Mouse (Mus musculus) embryonic facial prominence, embryonic 13.5 days (tissue): ENCODE data around the gene Hist1h3a. TPM values are rescaled to one million over a fixed set of nuclear protein-coding genes. Genes with fewer than 3 reads are reported as not detected.
"Not testable (repeated sequence)": the region's sequence is repeated elsewhere in the genome, so short reads cannot be mapped to it uniquely, and the experiment has no call there.

Source experiments
- ATAC-seq: fragments of 200-750 bp; cut with Nextera tagmentation; 2 replicates; pipeline ENCODE4 v1.8.0; 2017; ENCODE audit warnings: low read depth; ENCODE audit not compliant: insufficient number of reproducible peaks, insufficient read depth, low FRiP score, low TSS enrichment
- H3K27ac ChIP-seq: fragments of 300-500 bp; sonication (generic); 2 replicates; pipeline ENCODE4 v1.5.1; 2015; ENCODE audit warnings: moderate library complexity, mild to moderate bottlenecking, inconsistent platforms
- H3K27me3 ChIP-seq: fragments of 300-500 bp; sonication (generic); 2 replicates; pipeline ENCODE4 v1.6.1; 2015; ENCODE audit warnings: mild to moderate bottlenecking, inconsistent platforms
- H3K36me3 ChIP-seq: fragments of 300-500 bp; sonication (generic); 2 replicates; pipeline ENCODE4 v1.6.1; 2015; ENCODE audit warnings: mild to moderate bottlenecking, inconsistent platforms
- H3K4me1 ChIP-seq: fragments of 300-500 bp; sonication (generic); 2 replicates; pipeline ENCODE4 v1.6.1; 2015; ENCODE audit warnings: inconsistent platforms
- H3K4me2 ChIP-seq: fragments of 300-500 bp; sonication (generic); 2 replicates; pipeline ENCODE4 v1.6.1; 2015; ENCODE audit warnings: moderate library complexity, mild to moderate bottlenecking, inconsistent platforms
- H3K4me3 ChIP-seq: fragments of 300-500 bp; sonication (generic); 2 replicates; pipeline ENCODE4 v1.5.1; 2015; ENCODE audit warnings: mild to moderate bottlenecking, inconsistent platforms
- H3K9ac ChIP-seq: fragments of 300-500 bp; sonication (generic); 2 replicates; pipeline ENCODE4 v1.6.1; 2015; ENCODE audit warnings: mild to moderate bottlenecking, inconsistent platforms
- H3K9me3 ChIP-seq: fragments of 300-500 bp; sonication (generic); 2 replicates; pipeline ENCODE4 v1.6.1; 2016; ENCODE audit warnings: inconsistent platforms
- WGBS: fragments of 180-500 bp; shearing (Covaris S2); methylation state at CpG from one replicate; pipeline ENCODE4 v1.1.7; 2015; ENCODE audit warnings: mixed read lengths; 5-methylcytosine and 5-hydroxymethylcytosine counted together
- polyA plus RNA-seq: library from polyadenylated mRNA; unstranded; fragments of >200 nt; fragmentation: Nextera tagmentation; extraction: Ambion mirVana; gene quantifications from 2 replicates; pipeline ENCODE4 v1.2.1, GENCODE M21; 2015

Gene Hist1h3a
- polyA plus RNA-seq, 1 experiment from 2014 or later, result 8.6 TPM

DNA sequence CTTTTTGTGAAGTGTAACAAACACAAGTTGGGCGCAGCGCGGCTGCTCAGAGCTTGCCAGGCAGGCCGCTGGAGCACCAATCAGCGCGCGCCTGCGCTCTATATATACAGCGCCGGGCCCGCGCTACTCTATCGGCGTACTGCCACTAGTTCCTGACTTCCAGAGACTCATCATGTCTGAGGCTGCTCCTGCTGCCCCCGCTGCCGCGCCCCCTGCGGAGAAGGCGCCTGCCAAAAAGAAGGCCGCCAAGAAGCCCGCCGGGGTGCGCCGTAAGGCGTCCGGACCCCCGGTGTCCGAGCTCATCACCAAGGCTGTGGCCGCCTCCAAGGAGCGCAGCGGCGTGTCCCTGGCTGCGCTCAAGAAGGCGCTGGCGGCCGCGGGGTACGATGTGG is 23.5 kb downstream of the Hist1h3a start, which contains the start of gene Hist1h1c:
Gene Hist1h1c, plus strand, starts transcription at position 132 of the 392 bp plus-strand sequence.
- WGBS, result under 1% methylated on average over 38 of the region's 38 CpGs

GRCm38 (mm10) chr13:23738041-23738440 is 24.1 kb downstream of the Hist1h3a start:
- Histone ChIP-seq H3K27me3 (no peaks in the 10 kb centered on the region), H3K4me1 (peaks cover 5% of the 10 kb centered on the region; the same call in 1 of the 2 replicates), H3K9ac (peak overlapping the region; percentile 89), H3K9me3 (no peaks in the 10 kb centered on the region), H3K4me2 (peak overlapping the region; percentile 97), H3K27ac (peak overlapping the region; percentile 99), H3K36me3 (no peaks in the 10 kb centered on the region), H3K4me3 (peak overlapping the region; percentile 65)
- 20% methylated on average over 4 of the region's 4 CpGs for WGBS
- no peak for ATAC-seq

More for the DNA sequence above, 23.5 kb downstream of the Hist1h3a start, which contains the start of gene Hist1h1c:
- Histone ChIP-seq H3K4me2 (peak within 1 kb of the TSS; percentile 97), H3K4me1 (peaks cover 9% of the 10 kb centered on the region; the same call in 1 of the 2 replicates), H3K36me3 (no peaks in the 10 kb centered on the region), H3K4me3 (peak within 1 kb of the TSS; percentile 65), H3K27me3 (no peaks in the 10 kb centered on the region), H3K9ac (peak within 1 kb of the TSS; percentile 89), H3K9me3 (no peaks in the 10 kb centered on the region), H3K27ac (peak within 1 kb of the TSS; percentile 99)
- peak; percentile 92 for ATAC-seq

- H3K4me3 ChIP-seq, result no peak overlapping the region
- H3K27ac ChIP-seq, result no peak overlapping the region
- H3K4me1 ChIP-seq, result peaks cover 5% of the 10 kb centered on the region; the same call in 1 of the 2 replicates
- H3K36me3 ChIP-seq, result no peaks in the 10 kb centered on the region
- H3K9me3 ChIP-seq, result no peaks in the 10 kb centered on the region
- ATAC-seq, result no peak
- WGBS, result 82% methylated on average over 5 of the region's 5 CpGs
- H3K27me3 ChIP-seq, result no peaks in the 10 kb centered on the region
- no peak overlapping the region for H3K4me2 ChIP-seq
- no peak overlapping the region for H3K9ac ChIP-seq
Measured at GRCm38 (mm10) chr13:23737091-23737490, 25.1 kb downstream of the Hist1h3a start.

- H3K36me3 ChIP-seq, result no peaks in the 10 kb centered on the region
- WGBS, result 24% methylated on average over 8 of the region's 8 CpGs
Measured at GRCm38 (mm10) chr13:23732156-23732804, 29.9 kb downstream of the Hist1h3a start.

GRCm38 (mm10) chr13:23730479-23730878 is 31.7 kb downstream of the Hist1h3a start:
- Histone ChIP-seq H3K27me3 (no peaks in the 10 kb centered on the region), H3K36me3 (no peaks in the 10 kb centered on the region), H3K4me1 (no peaks in the 10 kb centered on the region), H3K27ac (no peak overlapping the region), H3K4me2 (no peak overlapping the region), H3K4me3 (no peak overlapping the region), H3K9me3 (no peaks in the 10 kb centered on the region), H3K9ac (no peak overlapping the region)
- ATAC-seq, result no peak
- WGBS, result 50% methylated on average over 8 of the region's 8 CpGs

More at GRCm38 (mm10) chr13:23732156-23732804, 29.9 kb downstream of the Hist1h3a start:
- Histone ChIP-seq H3K27ac (no peak overlapping the region), H3K9ac (no peak overlapping the region), H3K4me1 (no peaks in the 10 kb centered on the region), H3K9me3 (no peaks in the 10 kb centered on the region), H3K27me3 (no peaks in the 10 kb centered on the region), H3K4me3 (no peak overlapping the region), H3K4me2 (no peak overlapping the region)
- no peak for ATAC-seq

GRCm38 (mm10) chr13:23729706-23730105 is 32.5 kb downstream of the Hist1h3a start:
- Histone ChIP-seq H3K9me3 (no peaks in the 10 kb centered on the region), H3K9ac (no peak overlapping the region), H3K4me2 (no peak overlapping the region), H3K4me3 (no peak overlapping the region), H3K36me3 (no peaks in the 10 kb centered on the region), H3K27me3 (no peaks in the 10 kb centered on the region), H3K27ac (no peak overlapping the region), H3K4me1 (no peaks in the 10 kb centered on the region)
- ATAC-seq, result no peak
- 94% methylated on average over 5 of the region's 5 CpGs for WGBS

DNA sequence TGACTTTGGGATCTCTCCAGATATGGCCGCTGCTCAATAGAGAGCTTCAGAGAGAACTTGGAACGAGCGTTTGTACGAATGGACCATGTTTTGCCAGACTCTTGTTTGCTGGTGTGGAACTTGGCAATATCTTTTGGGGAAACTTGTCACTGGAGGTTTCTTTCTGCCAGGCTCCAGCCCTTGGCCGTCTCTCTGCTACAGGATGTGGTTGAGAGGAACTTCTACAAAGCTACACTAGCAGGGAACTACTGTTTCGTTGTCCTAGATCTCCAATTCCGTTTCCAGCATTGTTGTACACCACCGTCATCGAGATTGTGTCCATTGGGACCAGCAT is 33.0 kb downstream of the Hist1h3a start:
- no peak overlapping the region for H3K27ac ChIP-seq
- no peak for ATAC-seq
- no peak overlapping the region for H3K9ac ChIP-seq
- no peaks in the 10 kb centered on the region for H3K9me3 ChIP-seq
- no peaks in the 10 kb centered on the region for H3K36me3 ChIP-seq
- H3K4me1 ChIP-seq, result no peaks in the 10 kb centered on the region
- H3K27me3 ChIP-seq, result no peaks in the 10 kb centered on the region
- H3K4me3 ChIP-seq, result no peak overlapping the region
- H3K4me2 ChIP-seq, result no peak overlapping the region
- WGBS, result 93% methylated on average over 9 of the region's 9 CpGs

DNA sequence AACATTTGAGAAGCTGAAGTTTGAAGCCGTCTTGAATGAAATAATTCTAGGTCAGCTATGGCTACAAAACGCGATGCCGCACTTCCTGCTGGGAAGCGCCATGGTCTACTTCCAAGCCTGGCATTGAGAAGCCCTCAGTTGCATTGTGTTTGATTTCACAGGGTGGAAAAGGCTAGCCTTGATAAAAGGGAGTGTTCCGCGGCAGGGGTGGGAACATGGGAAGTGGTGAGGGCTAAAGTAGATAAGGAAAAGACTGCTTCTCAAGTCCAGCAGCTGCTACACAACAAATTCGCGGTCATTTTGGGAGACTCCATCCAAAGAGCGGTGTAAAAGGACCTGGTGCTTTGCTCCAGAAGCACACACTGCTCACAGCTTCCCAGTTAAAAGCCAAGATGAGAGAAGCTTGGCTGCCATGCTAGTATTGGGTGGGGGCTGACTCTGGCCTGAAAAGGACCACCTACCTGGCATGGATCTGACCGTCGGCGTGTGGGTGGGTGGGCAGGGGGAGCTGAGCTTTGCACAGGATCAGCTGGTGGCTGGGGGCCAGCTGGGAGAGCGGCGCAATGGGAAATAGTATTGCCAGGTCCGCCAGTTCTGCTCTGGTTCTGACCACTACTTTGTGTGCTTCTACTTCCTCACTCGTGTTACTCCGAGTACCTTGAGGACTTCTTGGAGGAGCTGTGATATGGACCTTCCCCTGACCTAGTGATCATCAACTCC is 33.6 kb downstream of the Hist1h3a start:
- Histone ChIP-seq H3K4me2 (no peak overlapping the region), H3K4me3 (no peak overlapping the region), H3K36me3 (no peaks in the 10 kb centered on the region), H3K4me1 (no peaks in the 10 kb centered on the region), H3K9me3 (no peaks in the 10 kb centered on the region), H3K9ac (no peak overlapping the region), H3K27me3 (no peaks in the 10 kb centered on the region), H3K27ac (no peak overlapping the region)
- ATAC-seq, result no peak
- 90% methylated on average over 18 of the region's 18 CpGs for WGBS

- H3K9ac ChIP-seq, result no peak overlapping the region
- H3K4me3 ChIP-seq, result no peak overlapping the region
- no peak overlapping the region for H3K27ac ChIP-seq
- ATAC-seq, result no peak
- 40% methylated on average over 1 of the region's 1 CpGs for WGBS
- H3K27me3 ChIP-seq, result no peaks in the 10 kb centered on the region
- no peak overlapping the region for H3K4me2 ChIP-seq
- no peaks in the 10 kb centered on the region for H3K4me1 ChIP-seq
- H3K9me3 ChIP-seq, result no peaks in the 10 kb centered on the region
- H3K36me3 ChIP-seq, result no peaks in the 10 kb centered on the region
Measured at GRCm38 (mm10) chr13:23725213-23725612, 37.0 kb downstream of the Hist1h3a start.

DNA sequence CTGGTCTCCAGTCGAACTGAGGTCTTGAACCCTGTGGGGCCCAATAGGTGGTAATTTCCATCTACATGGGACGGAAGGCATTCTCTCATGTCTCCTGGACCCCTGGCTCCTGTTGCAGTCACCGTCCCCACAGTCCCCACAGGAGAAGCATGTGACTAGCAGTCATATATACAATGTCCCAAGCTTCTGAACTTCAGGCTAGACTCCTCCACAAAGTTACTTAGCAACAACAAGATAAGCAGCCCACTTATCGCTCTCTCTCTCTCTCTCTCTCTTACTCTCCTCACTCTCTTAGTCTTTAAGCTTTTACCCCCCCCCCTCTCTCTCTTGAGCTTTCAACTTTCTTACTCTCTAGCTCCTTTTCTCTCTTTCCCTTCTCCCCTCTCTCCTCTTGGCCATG is 37.9 kb downstream of the Hist1h3a start:
- no peak for ATAC-seq
- H3K9ac ChIP-seq, result no peak overlapping the region
- no peak overlapping the region for H3K4me3 ChIP-seq
- no peaks in the 10 kb centered on the region for H3K27me3 ChIP-seq
- H3K36me3 ChIP-seq, result no peaks in the 10 kb centered on the region
- WGBS, result 92% methylated on average over 4 of the region's 4 CpGs
- no peaks in the 10 kb centered on the region for H3K9me3 ChIP-seq
- H3K4me2 ChIP-seq, result no peak overlapping the region
- no peak overlapping the region for H3K27ac ChIP-seq
- no peaks in the 10 kb centered on the region for H3K4me1 ChIP-seq

- not testable (repeated sequence) for H3K4me1 ChIP-seq, ATAC-seq, H3K4me2 ChIP-seq, H3K9me3 ChIP-seq, H3K27ac ChIP-seq, H3K4me3 ChIP-seq, H3K36me3 ChIP-seq, H3K9ac ChIP-seq, H3K27me3 ChIP-seq
- 16% methylated on average over 2 of the region's 2 CpGs for WGBS
Measured at GRCm38 (mm10) chr13:23717593-23718245, 44.5 kb downstream of the Hist1h3a start.
